Mouse (Mus musculus) CH12.LX (cell line): ENCODE results near the gene Aplp2. TPM values are rescaled to one million over a fixed set of nuclear protein-coding genes. Genes with fewer than 3 reads are reported as not detected.

Experiments
- DNase-seq: peaks from one replicate; pipeline ENCODE4 v3.0.0-alpha.2; 2013; ENCODE audit errors: extremely low read depth
- H3K27ac ChIP-seq: 2 replicates; pipeline ENCODE4 v1.5.1; 2012; ENCODE audit warnings: low read depth, mild to moderate bottlenecking, control low read depth, moderate library complexity; ENCODE audit not compliant: insufficient read depth
- H3K27me3 ChIP-seq: replicated peaks from 2 replicates; pipeline ENCODE3; 2012; ENCODE audit warnings: inconsistent platforms
- H3K36me3 ChIP-seq, 2 experiments: replicated peaks in 1 of 2; 2 replicates each; pipeline versions ENCODE3 to v1.6.1; 2012; ENCODE audit warnings: inconsistent platforms in 1 of 2, low read length in 1 of 2, mild to moderate bottlenecking in 1 of 2, mixed read lengths in 1 of 2, moderate library complexity in 1 of 2; ENCODE audit not compliant: control insufficient read depth in 1 of 2, insufficient read depth in 1 of 2
- H3K4me1 ChIP-seq, 2 experiments: 2 replicates each; pipeline ENCODE4 v1.6.1; 2012; ENCODE audit warnings: inconsistent platforms in 1 of 2, moderate library complexity in 1 of 2; ENCODE audit not compliant: insufficient read depth in 2 of 2, control insufficient read depth in 1 of 2
- H3K4me2 ChIP-seq: 2 replicates; pipeline ENCODE4 v1.6.1; 2012; ENCODE audit warnings: low read depth, mild to moderate bottlenecking, control low read depth; ENCODE audit not compliant: poor library complexity, insufficient read depth, severe bottlenecking
- H3K4me3 ChIP-seq, 3 experiments: fragments of 150-350 bp in 1 of 3; sonication (generic) in 1 of 3; replicated peaks in 1 of 3; 2 replicates each; pipeline versions ENCODE3 to v1.5.1; 2011 to 2012; ENCODE audit warnings: low read depth in 2 of 3, low read length in 2 of 3, mild to moderate bottlenecking in 2 of 3, moderate library complexity in 2 of 3, control low read depth in 1 of 3, improper control_type of control experiment in 1 of 3, inconsistent platforms in 1 of 3, mixed read lengths in 1 of 3; ENCODE audit not compliant: poor library complexity in 1 of 3
- H3K79me2 ChIP-seq: replicated peaks from 2 replicates; pipeline ENCODE4 v1.6.1; 2012; ENCODE audit warnings: mild to moderate bottlenecking, moderate library complexity; ENCODE audit not compliant: control insufficient read depth, poor library complexity, insufficient read depth, severe bottlenecking; ENCODE audit errors: extremely low read depth
- H3K9ac ChIP-seq: 2 replicates; pipeline ENCODE4 v1.6.1; 2012; ENCODE audit warnings: low read depth, mild to moderate bottlenecking, control low read depth, moderate library complexity; ENCODE audit not compliant: insufficient read depth
- H3K9me3 ChIP-seq: replicated peaks from 2 replicates; pipeline ENCODE3; 2012; ENCODE audit warnings: low read length, inconsistent platforms, mixed read lengths
- CHD1 ChIP-seq: IDR thresholded peaks from 2 replicates; pipeline ENCODE4 v1.6.1; 2012; ENCODE audit warnings: low read depth, low read length, improper control_type of control experiment, inconsistent platforms
- CTCF ChIP-seq, 2 experiments: IDR thresholded peaks in 1 of 2; conservative IDR thresholded peaks in 1 of 2; 2 replicates each; pipeline ENCODE4 v1.5.1; 2011 to 2012; ENCODE audit warnings: low read depth in 2 of 2, low read length in 2 of 2, improper control_type of control experiment in 1 of 2, inconsistent platforms in 1 of 2, mild to moderate bottlenecking in 1 of 2, moderate library complexity in 1 of 2
- ELF1 ChIP-seq: IDR thresholded peaks from 2 replicates; pipeline ENCODE4 v1.6.1; 2014; ENCODE audit warnings: low read depth, mild to moderate bottlenecking, inconsistent platforms, low read length, improper control_type of control experiment
- EP300 ChIP-seq: IDR thresholded peaks from 2 replicates; pipeline ENCODE4 v1.6.1; 2011; ENCODE audit warnings: low read length, improper control_type of control experiment
- HCFC1 ChIP-seq: IDR thresholded peaks from 2 replicates; pipeline ENCODE4 v1.6.1; 2012; ENCODE audit warnings: low read depth, mild to moderate bottlenecking, inconsistent platforms, low read length, improper control_type of control experiment
- IRF4 ChIP-seq: IDR thresholded peaks from 2 replicates; pipeline ENCODE4 v1.6.1; 2014; ENCODE audit warnings: low read depth, mild to moderate bottlenecking, inconsistent platforms, low read length, improper control_type of control experiment
- JUN ChIP-seq: IDR thresholded peaks from 2 replicates; pipeline ENCODE4 v1.6.1; 2011; ENCODE audit warnings: low read depth, mild to moderate bottlenecking, low read length, improper control_type of control experiment, moderate library complexity; ENCODE audit not compliant: insufficient read depth
- JUND ChIP-seq: conservative IDR thresholded peaks from 2 replicates; pipeline ENCODE4 v1.6.1; 2011; ENCODE audit warnings: low read depth, low read length, improper control_type of control experiment
- MAFK ChIP-seq: IDR thresholded peaks from 2 replicates; pipeline ENCODE4 v1.6.1; 2011; ENCODE audit warnings: low read length, improper control_type of control experiment; ENCODE audit not compliant: insufficient replicate concordance
- MAX ChIP-seq: IDR thresholded peaks from 2 replicates; pipeline ENCODE4 v1.6.1; 2011; ENCODE audit warnings: low read length, improper control_type of control experiment
- MEF2A ChIP-seq: IDR thresholded peaks from 2 replicates; pipeline ENCODE4 v1.6.1; 2014; ENCODE audit warnings: low read depth, mild to moderate bottlenecking, inconsistent platforms, low read length, improper control_type of control experiment, borderline replicate concordance
- MYC ChIP-seq: IDR thresholded peaks from 2 replicates; pipeline ENCODE4 v1.6.1; 2011; ENCODE audit warnings: low read depth, mild to moderate bottlenecking, improper control_type of control experiment, low read length
- NELFE ChIP-seq: IDR thresholded peaks from 2 replicates; pipeline ENCODE4 v1.6.1; 2011; ENCODE audit warnings: low read depth, low read length, improper control_type of control experiment
- NRF1 ChIP-seq: IDR thresholded peaks from 2 replicates; pipeline ENCODE4 v1.6.1; 2014; ENCODE audit warnings: low read depth, mild to moderate bottlenecking, inconsistent platforms, low read length, improper control_type of control experiment, moderate library complexity
- PAX5 ChIP-seq: IDR thresholded peaks from 2 replicates; pipeline ENCODE4 v1.6.1; 2012; ENCODE audit warnings: low read length, inconsistent platforms, mixed read lengths
- POLR2A ChIP-seq: IDR thresholded peaks from 2 replicates; pipeline ENCODE4 v1.6.1; 2011; ENCODE audit warnings: low read depth, mild to moderate bottlenecking, improper control_type of control experiment, low read length
- POLR2AphosphoS2 ChIP-seq: IDR thresholded peaks from 2 replicates; pipeline ENCODE4 v1.6.1; 2011; ENCODE audit warnings: low read depth, low read length, improper control_type of control experiment
- RCOR1 ChIP-seq: conservative IDR thresholded peaks from 2 replicates; pipeline ENCODE4 v1.6.1; 2012; ENCODE audit warnings: low read depth, mild to moderate bottlenecking, inconsistent platforms, low read length, improper control_type of control experiment
- SMC3 ChIP-seq: IDR thresholded peaks from 2 replicates; pipeline ENCODE4 v1.6.1; 2011; ENCODE audit warnings: low read depth, low read length, improper control_type of control experiment
- UBTF ChIP-seq: IDR thresholded peaks from 2 replicates; pipeline ENCODE4 v1.6.1; 2012; ENCODE audit warnings: low read depth, mild to moderate bottlenecking, inconsistent platforms, low read length, improper control_type of control experiment, moderate library complexity
- USF1 ChIP-seq: IDR thresholded peaks from 2 replicates; pipeline ENCODE4 v1.6.1; 2014; ENCODE audit warnings: low read depth, mild to moderate bottlenecking, inconsistent platforms, low read length, improper control_type of control experiment
- ZC3H11A ChIP-seq: IDR thresholded peaks from 2 replicates; pipeline ENCODE4 v1.6.1; 2012; ENCODE audit warnings: low read depth, mild to moderate bottlenecking, inconsistent platforms, low read length, improper control_type of control experiment
- dilution Hi-C: fragments of 300-500 bp; cut with MboI; formaldehyde crosslinking; loops from 2 replicates; pipeline ENCODE4 v1.14.3; 2020; ENCODE audit warnings: low sequenced_read_pairs; ENCODE audit not compliant: extremely low pct_unique_long_range_greater_than_20kb, extremely low pct_ligation_motif_present
- in situ Hi-C: fragments of 300-500 bp; cut with MboI; formaldehyde crosslinking; loops from 3 replicates; pipeline ENCODE4 v1.14.3; 2019; ENCODE audit warnings: low sequenced_read_pairs, low pct_ligation_motif_present, low pct_unique_long_range_greater_than_20kb, mixed read lengths
- polyA plus RNA-seq: library from polyadenylated mRNA; unstranded; fragments of >175 nt; gene quantifications from 2 replicates; pipeline ENCODE4 v1.2.1, GENCODE M21; 2012; ENCODE audit warnings: low read depth; ENCODE audit not compliant: insufficient read length
- total RNA-seq, 2 experiments: library from RNA; depleted of rRNA; stranded (reverse); fragments of 300-350 nt in 1 of 2; fragments of >200 nt in 1 of 2; gene quantifications; 2 replicates each; pipeline ENCODE4 v1.2.3; 2012 to 2014

Gene Aplp2
- total and polyA plus RNA-seq, 3 experiments: 30.4 to 52.7 (median 44.3) TPM

DNA sequence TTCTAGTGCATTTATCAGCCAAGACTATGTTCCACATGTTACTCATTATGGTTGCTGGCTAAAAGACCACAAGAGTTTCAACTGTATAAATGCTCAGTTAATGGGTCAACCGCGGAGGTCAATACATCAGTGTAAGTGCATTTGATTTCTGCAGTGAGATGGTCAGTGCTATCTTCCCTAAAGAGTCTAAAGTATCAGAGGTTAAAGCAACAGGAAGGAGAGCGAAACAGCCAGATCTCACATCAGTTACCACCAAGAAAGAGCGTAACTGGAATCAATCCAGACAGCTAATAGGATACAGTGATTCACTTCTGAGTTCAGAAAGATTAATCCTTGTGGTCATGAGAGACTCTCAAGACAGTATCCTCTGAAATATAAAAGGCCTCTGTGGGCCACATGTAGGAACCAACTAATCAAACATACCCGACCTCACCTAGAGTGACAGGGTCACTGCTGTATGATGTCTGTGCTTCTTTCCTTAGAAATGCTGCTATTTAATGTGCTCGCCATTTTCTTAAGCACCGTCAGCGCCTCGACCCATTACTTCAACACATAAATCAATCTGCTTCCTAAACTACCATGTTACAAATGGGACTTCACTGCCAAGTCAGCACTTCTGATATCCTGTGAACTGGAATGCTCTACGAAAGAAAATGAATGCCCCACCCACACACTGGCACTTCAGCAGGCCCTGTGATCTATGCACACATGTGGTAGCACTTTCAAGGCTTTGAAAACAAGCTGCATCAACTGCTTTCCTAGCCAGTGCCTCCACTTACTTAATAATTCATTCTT is 30.1 kb downstream of the Aplp2 start:
- H3K79me2 ChIP-seq: no peaks in the 10 kb centered on the region
- dilution Hi-C loops (no loop called here), in situ Hi-C loops (no loop called here)
- H3K27me3 ChIP-seq: no peaks in the 10 kb centered on the region
- peaks cover 0 to 5% of the 10 kb centered on the region in 2 experiments; a peak in 2 of 4 replicates for H3K4me1 ChIP-seq
- H3K4me3 ChIP-seq: no peak overlapping the region
- no peak overlapping the region for H3K27ac ChIP-seq
- DNase-seq: no peak
- no peaks in the 10 kb centered on the region for H3K9me3 ChIP-seq
- H3K36me3 ChIP-seq: peaks cover 0 to 9% of the 10 kb centered on the region in 2 experiments
- TF ChIP-seq ZC3H11A (no peak), CTCF (conservative IDR thresholded peaks at IDR 0.05 in 1 of 2, IDR thresholded peaks at IDR 0.05 in 1 of 2; ENCODE audit: low read depth in 2 of 2, low read length in 2 of 2) (no peak), HCFC1 (no peak)
- H3K9ac ChIP-seq: no peak overlapping the region
- no peak overlapping the region for H3K4me2 ChIP-seq

GRCm38 (mm10) chr9:31177692-31178091 is 33.9 kb downstream of the Aplp2 start:
- peaks cover 0 to 28% of the 10 kb centered on the region in 2 experiments for H3K36me3 ChIP-seq
- TF ChIP-seq EP300: no peak
- TF ChIP-seq PAX5: no peak
- no peak for TF ChIP-seq MEF2A
- no peak for TF ChIP-seq NELFE
- no peak for TF ChIP-seq RCOR1
- TF ChIP-seq POLR2A: no peak
- no peak for TF ChIP-seq ELF1
- TF ChIP-seq ZC3H11A: no peak
- TF ChIP-seq NRF1: no peak
- no peak for TF ChIP-seq SMC3
- TF ChIP-seq JUN: no peak
- no peak for TF ChIP-seq MYC
- TF ChIP-seq USF1: no peak
- TF ChIP-seq MAFK: no peak
- no peak for TF ChIP-seq MAX
- TF ChIP-seq CHD1: no peak
- no peak for TF ChIP-seq UBTF
- TF ChIP-seq POLR2AphosphoS2: no peak
- no peak for TF ChIP-seq IRF4
- TF ChIP-seq JUND: no peak
- TF ChIP-seq, all 38 proteins: peak for 0
- Histone ChIP-seq H3K9me3 (no peaks in the 10 kb centered on the region), H3K27ac (no peak overlapping the region), H3K9ac (no peak overlapping the region), H3K4me1 (peaks cover 0 to 9% of the 10 kb centered on the region in 2 experiments; a peak in 2 of 4 replicates), H3K27me3 (no peaks in the 10 kb centered on the region), H3K4me2 (no peak overlapping the region), H3K79me2 (no peaks in the 10 kb centered on the region), H3K4me3 (no peak overlapping the region)
- dilution Hi-C loops (no loop called here), in situ Hi-C loops (loop anchor here (10.0 kb wide), 1 partner anchor 167 kb away; no protein-coding TSS in a partner anchor)
- DNase-seq: no peak
